Mouse (Mus musculus): ENCODE data around the gene Rab11fip4. TPM values are rescaled to one million over a fixed set of nuclear protein-coding genes. Genes with fewer than 3 reads are reported as not detected.

Rab11fip4 gene
- total RNA-seq, 2 experiments from 2014 or later = 0.23 to 0.42 TPM

DNA sequence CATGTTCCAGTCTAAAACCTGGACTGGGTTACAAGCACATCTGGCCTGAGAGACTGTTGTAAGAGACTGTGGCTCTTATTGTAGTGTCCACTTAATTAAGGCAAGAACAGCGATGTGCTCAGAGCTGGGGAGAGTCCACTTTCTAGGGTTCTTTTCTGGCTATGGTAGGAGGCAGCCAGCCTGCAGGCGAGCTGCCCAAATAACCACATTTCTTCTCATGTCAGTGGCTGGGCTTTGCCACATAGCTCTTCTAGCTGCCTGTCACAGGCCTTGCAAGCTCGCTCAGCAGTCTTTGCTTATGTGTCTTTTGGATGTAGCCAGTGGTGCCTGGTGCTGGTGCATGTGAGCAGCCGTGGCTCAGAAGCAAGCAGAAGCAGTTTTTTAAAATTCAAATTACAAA lies 129.7 kb downstream of the Rab11fip4 start:
- no peak for ATAC-seq (replicated peaks; ENCODE audit: low FRiP score, poor library complexity, severe bottlenecking)

- ATAC-seq (replicated peaks; ENCODE audit: low FRiP score, poor library complexity, severe bottlenecking) = no peak
Observed at GRCm38 (mm10) chr11:79722811-79723210, 131.8 kb downstream of the Rab11fip4 start.

DNA sequence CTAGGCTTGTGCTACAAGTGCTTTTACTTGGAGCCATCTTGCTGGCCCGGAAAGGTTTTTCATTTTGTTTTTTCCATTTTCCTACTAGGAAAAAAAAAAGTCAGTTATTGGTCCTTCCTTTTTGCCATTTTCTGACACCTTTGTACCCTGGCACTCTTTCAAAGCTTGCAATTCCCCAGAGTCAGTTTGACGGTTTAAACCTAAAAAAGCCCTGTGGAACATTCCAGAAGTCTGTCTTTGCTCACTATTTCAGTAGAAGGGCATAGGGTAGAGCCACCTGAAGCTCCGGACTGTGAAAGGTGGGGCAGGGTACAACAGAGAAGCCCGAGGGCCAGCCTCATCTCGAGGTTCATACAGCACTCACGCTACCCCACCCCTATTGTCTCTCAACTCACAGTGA lies 134.0 kb downstream of the Rab11fip4 start:
- no peak for ATAC-seq (replicated peaks; ENCODE audit: low FRiP score, poor library complexity, severe bottlenecking)

- ATAC-seq (replicated peaks; ENCODE audit: low FRiP score, poor library complexity, severe bottlenecking) = 0 out of 2 replicates have a peak, but pooled peaks have one; percentile 14
Observed at GRCm38 (mm10) chr11:79729231-79730047, 138.4 kb downstream of the Rab11fip4 start.

DNA sequence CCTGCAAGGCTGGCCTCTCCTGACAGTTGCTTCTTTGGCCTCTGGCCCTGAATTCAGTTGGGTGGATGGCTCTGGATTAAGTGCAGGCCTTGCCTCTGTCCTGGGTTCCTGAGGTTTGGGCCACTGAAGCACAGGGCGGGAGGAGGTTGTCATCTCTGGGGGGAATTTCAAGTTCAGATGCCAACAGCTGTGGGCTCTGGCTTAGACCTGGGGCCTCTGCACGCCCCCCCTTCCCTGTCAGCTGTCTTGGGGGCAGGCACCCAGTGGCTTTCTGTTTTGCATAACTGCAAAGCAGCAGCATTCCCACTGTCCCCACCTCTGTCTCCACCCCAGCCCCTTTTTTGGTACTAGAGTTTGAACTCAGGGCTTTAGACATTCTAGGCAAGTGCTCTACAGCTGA lies 139.4 kb downstream of the Rab11fip4 start:
- ATAC-seq (replicated peaks; ENCODE audit: low FRiP score, poor library complexity, severe bottlenecking) = no peak

DNA sequence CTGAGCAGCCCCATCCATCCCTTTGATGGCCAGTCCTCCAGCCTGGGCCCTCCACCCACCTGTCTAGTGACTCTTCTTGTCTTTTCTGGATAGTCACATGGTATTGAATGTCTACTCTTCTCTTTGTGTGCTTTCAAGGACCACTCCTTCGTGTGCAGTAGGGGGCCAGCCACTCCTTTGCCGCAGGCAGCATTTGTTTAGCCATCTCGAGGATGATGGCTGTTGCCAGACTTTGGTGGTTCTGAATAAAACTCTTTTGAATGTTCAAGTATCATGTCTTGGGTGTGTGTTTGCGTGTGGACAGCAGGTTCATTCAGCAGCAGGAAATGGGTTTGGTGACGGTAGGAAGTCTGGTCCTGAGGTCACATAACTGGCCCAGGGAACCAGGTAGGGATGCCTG lies 140.5 kb downstream of the Rab11fip4 start:
- ATAC-seq (replicated peaks; ENCODE audit: low FRiP score, poor library complexity, severe bottlenecking) = no peak

- ATAC-seq (replicated peaks; ENCODE audit: low FRiP score, poor library complexity, severe bottlenecking) = no peak
Observed at GRCm38 (mm10) chr11:79733013-79733412, 142.0 kb downstream of the Rab11fip4 start.

DNA sequence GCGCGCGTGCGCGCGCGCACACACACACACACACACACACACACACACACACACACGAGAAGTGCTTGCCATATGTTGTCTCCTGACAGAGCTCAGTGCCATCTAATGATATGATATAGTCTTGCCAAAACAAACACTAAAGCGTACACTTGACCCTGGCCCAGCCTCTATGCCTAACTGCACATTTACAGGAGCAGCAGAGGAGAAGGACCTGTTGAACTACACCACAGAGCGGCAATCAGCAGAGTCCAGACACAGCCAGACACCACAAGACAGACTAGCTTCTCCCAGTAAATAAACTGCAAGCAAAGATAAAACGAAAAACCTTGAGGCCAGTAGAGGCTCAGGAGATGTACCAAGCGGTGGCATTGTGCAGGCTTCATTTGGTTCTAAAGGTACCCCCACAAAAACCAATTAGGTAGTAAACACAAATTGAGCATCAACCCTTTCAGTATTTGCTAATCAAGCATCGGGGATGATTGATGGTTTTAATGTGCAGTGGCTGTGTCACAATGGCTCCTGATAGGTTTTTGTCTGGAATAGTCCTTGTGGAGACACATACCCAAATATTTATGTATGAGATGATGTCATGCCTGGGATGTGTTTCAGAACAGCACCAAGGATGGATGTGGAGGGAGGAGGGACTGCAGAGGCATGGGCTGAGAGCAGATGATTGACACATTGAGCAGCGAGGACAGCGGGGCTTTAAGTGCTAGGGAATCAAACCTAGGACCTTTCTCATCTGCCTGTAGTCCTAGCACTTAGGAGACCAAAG lies 145.4 kb downstream of the Rab11fip4 start:
- ATAC-seq (replicated peaks; ENCODE audit: low FRiP score, poor library complexity, severe bottlenecking) = no peak

DNA sequence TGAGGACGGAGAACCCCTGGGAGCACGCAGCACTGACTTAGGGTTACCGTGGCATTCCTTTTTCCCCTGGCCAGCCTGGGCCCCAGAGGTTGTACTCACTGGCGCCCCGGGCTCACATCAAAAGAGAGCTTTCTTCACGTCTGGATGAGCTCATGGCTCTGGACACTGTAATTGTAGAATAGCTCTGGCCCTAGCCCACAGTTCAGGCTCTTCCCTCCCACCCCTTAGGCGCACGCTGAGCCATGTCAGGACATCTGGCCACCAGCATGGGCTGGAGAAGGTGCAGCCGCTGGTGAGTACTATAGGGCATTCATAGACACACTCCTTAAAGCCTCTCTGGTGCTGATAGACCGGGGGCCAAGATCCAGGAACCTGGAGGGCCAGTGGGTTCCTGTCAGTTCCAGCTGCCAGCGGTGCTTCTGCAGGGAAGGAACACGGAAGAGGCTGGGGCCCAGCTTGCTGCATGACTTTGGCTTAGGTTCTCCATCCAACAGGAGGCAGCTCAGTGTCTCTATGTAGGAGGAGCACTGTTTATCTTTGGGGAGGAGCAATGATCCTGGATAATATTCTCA lies 146.2 kb downstream of the Rab11fip4 start:
- no peak for ATAC-seq (replicated peaks; ENCODE audit: low FRiP score, poor library complexity, severe bottlenecking)

DNA sequence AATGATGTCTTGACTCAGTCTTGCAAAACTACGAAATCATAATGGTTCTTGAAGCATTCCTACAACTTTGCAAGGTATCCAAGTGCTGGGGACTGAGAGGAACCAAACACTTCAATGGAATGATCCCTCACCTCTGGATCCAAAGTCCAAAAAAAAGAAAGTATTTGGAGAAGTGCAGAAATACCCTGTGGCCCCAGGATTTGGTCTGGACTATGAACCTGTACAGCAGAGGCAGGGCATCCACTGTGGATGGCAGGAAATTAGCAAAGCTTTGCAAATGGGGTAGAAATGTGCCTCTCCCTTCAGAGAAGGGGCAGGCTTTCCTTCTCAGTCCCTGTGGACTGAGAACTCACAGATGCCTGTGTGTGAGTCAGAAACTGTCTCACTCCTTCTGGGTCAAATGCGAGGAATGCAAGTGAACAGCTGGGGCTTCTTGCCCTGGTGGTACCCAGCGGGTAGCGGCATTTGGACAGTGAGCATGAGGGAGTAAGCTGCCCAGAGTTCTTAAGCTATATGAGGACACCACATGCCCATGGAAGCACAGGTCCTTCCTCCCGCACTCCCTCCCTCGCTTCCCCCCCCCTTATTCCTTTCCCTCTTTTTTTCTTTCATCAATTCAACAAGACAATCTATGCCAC lies 147.0 kb downstream of the Rab11fip4 start:
- ATAC-seq (replicated peaks; ENCODE audit: low FRiP score, poor library complexity, severe bottlenecking) = no peak

- no peak for ATAC-seq (replicated peaks; ENCODE audit: low FRiP score, poor library complexity, severe bottlenecking)
Observed at GRCm38 (mm10) chr11:79738725-79739558, 147.9 kb downstream of the Rab11fip4 start.

GRCm38 (mm10) chr11:79740740-79741512 lies 149.9 kb downstream of the Rab11fip4 start:
- ATAC-seq (replicated peaks; ENCODE audit: low FRiP score, poor library complexity, severe bottlenecking) = no peak

DNA sequence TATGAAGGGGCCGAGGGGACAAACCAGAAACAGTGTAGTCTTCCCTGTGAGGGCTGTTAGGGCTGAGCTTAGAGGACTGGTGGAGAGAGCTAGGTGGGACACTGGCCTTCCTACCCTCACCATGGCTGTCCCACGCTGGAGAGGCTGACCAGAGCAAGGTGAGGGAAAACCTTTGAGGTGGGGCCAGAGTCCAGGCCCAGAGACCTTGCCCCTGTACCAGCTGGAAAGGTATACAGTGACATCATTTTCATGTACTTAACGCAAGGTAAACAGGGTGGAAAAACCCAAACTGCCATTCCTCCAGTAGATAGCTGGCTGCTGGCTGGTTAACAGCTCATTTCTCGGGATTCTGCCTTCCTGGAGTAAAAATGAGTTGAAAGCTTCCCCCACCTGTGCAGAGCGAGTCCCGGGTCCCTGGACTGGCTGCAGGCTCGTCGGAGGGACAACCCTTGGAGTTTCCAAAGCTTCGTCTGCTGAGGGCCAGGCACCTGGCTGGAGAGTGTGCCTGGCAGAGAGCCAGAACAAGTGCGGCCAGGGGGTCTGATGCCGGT lies 155.6 kb downstream of the Rab11fip4 start:
- ATAC-seq (replicated peaks; ENCODE audit: low FRiP score, poor library complexity, severe bottlenecking) = no peak

Other genes with a start within 250 kb of the Rab11fip4 start
- not detected in 2 replicates for gene Omg, start 87.1 kb upstream of the Rab11fip4 start, total RNA-seq (2015; ENCODE audit: low replicate concordance)
- not detected in 2 replicates for gene Omg, start 87.1 kb upstream of the Rab11fip4 start, total RNA-seq (2017; ENCODE audit: low replicate concordance)
- 63.3 and 115 TPM in 2 replicates for gene Evi2b, start 67.5 kb upstream of the Rab11fip4 start, total RNA-seq (2015; ENCODE audit: low replicate concordance)
- 12.8 and 18.7 TPM in 2 replicates for gene Evi2b, start 67.5 kb upstream of the Rab11fip4 start, total RNA-seq (2017; ENCODE audit: low replicate concordance)
- 5.8 and 30.2 TPM in 2 replicates for gene Evi2, start 60.6 kb upstream of the Rab11fip4 start, total RNA-seq (2015; ENCODE audit: low replicate concordance)
- gene Evi2, start 60.6 kb upstream of the Rab11fip4 start, total RNA-seq (2017; ENCODE audit: low replicate concordance) = 1.3 and 4.7 TPM in 2 replicates
- 10.8 and 34.8 TPM in 2 replicates for gene Evi2a, start 60.6 kb upstream of the Rab11fip4 start, total RNA-seq (2015; ENCODE audit: low replicate concordance)
- gene Evi2a, start 60.6 kb upstream of the Rab11fip4 start, total RNA-seq (2017; ENCODE audit: low replicate concordance) = 11.3 and 16.3 TPM in 2 replicates